Mouse (Mus musculus): ENCODE data around the gene Kank3. TPM values are rescaled to one million over a fixed set of nuclear protein-coding genes. Genes with fewer than 3 reads are reported as not detected.

Kank3 gene
- polyA plus RNA-seq, 1 experiment from 2014 or later = 17.1 TPM

DNA sequence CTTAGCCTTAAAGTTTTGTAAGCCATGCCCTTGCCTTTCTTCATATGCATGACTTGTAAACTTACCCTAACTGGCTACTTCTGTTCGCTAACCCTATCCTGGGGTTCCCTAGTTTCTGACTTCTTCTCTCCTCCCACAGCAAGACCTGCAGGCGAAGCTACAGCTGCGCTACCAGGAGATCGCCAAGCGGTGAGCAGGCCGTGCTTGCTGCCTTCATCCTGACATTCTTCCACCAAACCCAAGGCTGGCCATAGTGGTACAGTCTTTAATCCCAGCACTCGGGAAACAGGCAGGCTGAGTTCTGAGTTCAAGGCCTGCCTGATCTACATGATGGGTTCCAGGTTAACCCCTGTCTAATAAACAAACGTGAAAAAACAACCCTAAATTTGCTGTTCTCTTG, 15.1 kb downstream of the Kank3 start:
- peak overlapping the region; percentile 65 for H3K4me2 ChIP-seq (replicated peaks; ENCODE audit: low read depth)
- no peaks in the 10 kb centered on the region for H3K9me3 ChIP-seq (ENCODE audit: control insufficient read depth, low read length)
- no peak for TF ChIP-seq EP300 (optimal IDR thresholded peaks at IDR 0.05)
- TF ChIP-seq CTCF (IDR thresholded peaks at IDR 0.05; ENCODE audit: low read depth) = no peak
- no peak overlapping the region for H3K9ac ChIP-seq (ENCODE audit: low read length)
- H3K4me1 ChIP-seq (replicated peaks; ENCODE audit: control insufficient read depth, insufficient read depth) = peaks cover 5% of the 10 kb centered on the region; the same call in 1 of the 2 replicates
- peak overlapping the region; percentile 91; the same call in 1 of the 2 replicates for H3K27ac ChIP-seq (replicated peaks)
- ATAC-seq (ENCODE audit: low FRiP score, low TSS enrichment) (no peak), DNase-seq (ENCODE audit: low spot score) (no peak)
- 82% methylated on average over 8 of the region's 8 CpGs for WGBS
- H3K4me3 ChIP-seq (ENCODE audit: low read depth, low read length) = peak overlapping the region; percentile 69
- no peaks in the 10 kb centered on the region for H3K27me3 ChIP-seq (ENCODE audit: control insufficient read depth, insufficient read depth, low read length)
- H3K36me3 ChIP-seq (ENCODE audit: control insufficient read depth, insufficient read depth, low read length) = peaks cover 11% of the 10 kb centered on the region

DNA sequence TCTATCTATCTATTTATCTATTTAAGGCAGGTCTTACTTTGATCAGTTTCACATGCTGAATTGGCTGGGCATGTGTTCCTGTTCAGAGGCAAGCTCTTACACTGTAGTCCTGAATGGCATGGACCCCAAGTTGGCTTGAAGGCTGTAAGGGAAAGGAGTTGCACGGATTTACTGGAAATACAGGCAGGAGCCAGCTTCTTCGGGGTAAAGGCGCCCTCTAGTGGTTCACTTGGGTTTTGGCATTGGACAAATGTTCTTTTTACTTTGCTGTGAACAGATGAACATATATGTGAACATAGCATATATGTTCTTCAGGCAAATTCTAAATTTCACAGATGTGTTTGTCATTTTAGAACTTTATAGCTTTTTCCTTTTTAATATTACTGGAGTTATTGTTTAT, 16.5 kb downstream of the Kank3 start:
- no peaks in the 10 kb centered on the region for H3K27me3 ChIP-seq (ENCODE audit: control insufficient read depth, insufficient read depth, low read length)
- ATAC-seq (ENCODE audit: low FRiP score, low TSS enrichment) = no peak
- no peak overlapping the region for H3K4me2 ChIP-seq (replicated peaks; ENCODE audit: low read depth)
- under 1% methylated on average over 3 of the region's 3 CpGs for WGBS
- no peak overlapping the region for H3K9ac ChIP-seq (ENCODE audit: low read length)
- no peak overlapping the region for H3K27ac ChIP-seq (replicated peaks)
- no peak overlapping the region for H3K4me3 ChIP-seq (ENCODE audit: low read depth, low read length)
- peaks cover 14% of the 10 kb centered on the region for H3K36me3 ChIP-seq (ENCODE audit: control insufficient read depth, insufficient read depth, low read length)
- DNase-seq (ENCODE audit: low spot score) = peak; percentile 77
- no peaks in the 10 kb centered on the region for H3K9me3 ChIP-seq (ENCODE audit: control insufficient read depth, low read length)
- H3K4me1 ChIP-seq (replicated peaks; ENCODE audit: control insufficient read depth, insufficient read depth) = peaks cover 5% of the 10 kb centered on the region; the same call in 1 of the 2 replicates
- TF ChIP-seq CTCF (IDR thresholded peaks at IDR 0.05; ENCODE audit: low read depth) (peak; percentile 95), EP300 (optimal IDR thresholded peaks at IDR 0.05) (no peak)

DNA sequence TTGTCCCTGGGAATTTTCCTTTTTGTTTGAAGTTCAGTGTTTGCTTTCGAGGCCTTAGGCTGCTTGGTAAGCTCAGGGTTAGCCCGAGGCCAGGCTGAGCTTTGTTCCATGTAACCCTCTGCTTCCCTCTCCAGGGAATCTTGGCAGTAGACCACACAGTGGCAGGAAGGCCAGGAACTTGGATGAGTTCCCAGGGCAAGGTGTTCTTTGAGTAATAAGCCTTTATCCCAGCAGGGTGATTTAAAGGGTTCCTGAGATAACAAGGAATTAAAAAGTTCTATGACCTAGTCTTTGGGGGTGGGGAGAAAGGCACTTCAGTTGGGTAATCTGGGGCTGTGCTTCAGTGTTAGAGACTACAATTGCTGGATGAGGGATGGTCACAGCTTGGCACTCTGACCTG, 18.6 kb downstream of the Kank3 start:
- no peaks in the 10 kb centered on the region for H3K4me1 ChIP-seq (replicated peaks; ENCODE audit: control insufficient read depth, insufficient read depth)
- WGBS = 34% methylated on average over 2 of the region's 2 CpGs
- peak; percentile 76 for TF ChIP-seq EP300 (optimal IDR thresholded peaks at IDR 0.05)
- TF ChIP-seq CTCF (IDR thresholded peaks at IDR 0.05; ENCODE audit: low read depth) = no peak
- H3K9ac ChIP-seq (ENCODE audit: low read length) = no peak overlapping the region
- ATAC-seq (ENCODE audit: low FRiP score, low TSS enrichment) = peak; percentile 74
- H3K27ac ChIP-seq (replicated peaks) = peak overlapping the region; percentile 31; the same call in 1 of the 2 replicates
- no peaks in the 10 kb centered on the region for H3K27me3 ChIP-seq (ENCODE audit: control insufficient read depth, insufficient read depth, low read length)
- peaks cover 8% of the 10 kb centered on the region for H3K36me3 ChIP-seq (ENCODE audit: control insufficient read depth, insufficient read depth, low read length)
- H3K9me3 ChIP-seq (ENCODE audit: control insufficient read depth, low read length) = no peaks in the 10 kb centered on the region
- H3K4me3 ChIP-seq (ENCODE audit: low read depth, low read length) = no peak overlapping the region
- H3K4me2 ChIP-seq (replicated peaks; ENCODE audit: low read depth) = no peak overlapping the region
- DNase-seq (ENCODE audit: low spot score) = peak; percentile 87

DNA sequence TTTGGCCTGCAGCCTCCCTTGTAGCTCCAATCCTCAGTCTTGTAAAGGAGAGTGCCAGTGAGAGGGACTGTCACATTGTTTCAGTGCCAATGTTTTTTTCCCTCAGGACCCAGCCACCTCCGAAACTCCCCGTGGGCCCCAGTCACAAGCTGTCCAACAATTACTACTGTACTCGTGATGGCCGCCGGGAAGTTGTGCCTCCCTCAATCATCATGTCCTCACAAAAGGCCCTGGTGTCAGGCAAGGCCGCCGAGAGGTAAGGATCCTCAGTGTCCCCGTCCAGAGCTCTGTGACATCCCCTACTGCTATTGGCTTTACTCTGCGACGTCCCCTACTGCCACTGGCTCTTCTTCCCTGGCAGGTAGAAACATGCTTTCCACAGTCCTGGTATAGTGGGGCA, 19.2 kb downstream of the Kank3 start:
- TF ChIP-seq CTCF (IDR thresholded peaks at IDR 0.05; ENCODE audit: low read depth) (no peak), EP300 (optimal IDR thresholded peaks at IDR 0.05) (no peak)
- peak overlapping the region; percentile 31 for H3K27ac ChIP-seq (replicated peaks)

DNA sequence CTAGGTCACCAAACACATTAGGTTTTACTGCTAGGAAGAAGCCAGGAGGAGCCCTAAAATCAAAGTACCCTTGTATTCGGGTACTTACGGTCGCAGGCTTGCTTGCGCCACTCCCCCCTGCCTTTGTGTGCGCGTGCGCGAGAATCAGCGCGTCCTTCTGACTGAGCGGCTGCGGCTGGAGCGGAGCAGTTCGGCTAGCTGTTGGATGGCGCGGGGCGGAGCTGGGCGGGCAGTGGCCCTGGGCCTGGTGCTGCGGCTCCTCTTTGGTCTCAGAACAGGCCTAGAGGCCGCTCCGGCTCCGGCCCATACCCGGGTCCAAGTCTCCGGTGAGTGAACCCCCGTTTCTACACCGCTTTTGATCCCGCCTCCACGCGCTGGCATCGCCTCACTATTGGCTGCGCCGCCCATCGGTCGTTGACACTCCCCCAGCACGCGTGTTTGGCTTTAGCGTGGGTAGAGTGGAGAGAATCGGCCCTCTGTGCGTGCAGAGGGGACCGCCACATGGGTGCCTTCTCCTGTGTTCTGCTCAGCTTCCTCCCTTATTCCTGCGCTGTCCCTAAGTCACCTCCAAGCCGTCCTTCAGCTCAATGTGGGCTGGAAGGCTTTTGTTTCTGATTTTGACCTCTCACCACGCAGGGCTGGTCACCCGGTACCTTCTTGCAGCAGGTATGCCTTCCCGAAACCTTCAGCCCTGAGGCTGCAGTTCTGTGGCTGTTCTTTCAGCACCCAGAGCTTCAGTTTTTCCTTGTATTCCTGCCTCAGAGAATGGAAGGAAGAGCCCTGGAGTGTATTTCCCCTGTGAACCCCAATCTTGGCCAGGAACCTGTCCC, 32.9 kb downstream of the Kank3 start, which contains the start of gene Cd320:
TSS of gene Cd320 (plus strand) at position 126 of the 830 bp plus-strand sequence.
- Histone ChIP-seq H3K9ac (ENCODE audit: low read length) (peak within 1 kb of the TSS; percentile 67), H3K27me3 (ENCODE audit: control insufficient read depth, insufficient read depth, low read length) (no peaks in the 10 kb centered on the region), H3K27ac (replicated peaks) (no peak within 1 kb of the TSS), H3K9me3 (ENCODE audit: control insufficient read depth, low read length) (no peaks in the 10 kb centered on the region), H3K4me2 (replicated peaks; ENCODE audit: low read depth) (peak within 1 kb of the TSS; percentile 96), H3K36me3 (ENCODE audit: control insufficient read depth, insufficient read depth, low read length) (peaks cover 2% of the 10 kb centered on the region; the same call in 1 of the 2 replicates), H3K4me1 (replicated peaks; ENCODE audit: control insufficient read depth, insufficient read depth) (no peaks in the 10 kb centered on the region), H3K4me3 (ENCODE audit: low read depth, low read length) (peak within 1 kb of the TSS; percentile 82)
- DNase-seq (ENCODE audit: low spot score) = peak; percentile 92
- 0% methylated on average over 44 of the region's 45 CpGs for WGBS
- ATAC-seq (ENCODE audit: low FRiP score, low TSS enrichment) = peak; percentile 92
- TF ChIP-seq CTCF (IDR thresholded peaks at IDR 0.05; ENCODE audit: low read depth) (peak; percentile 45; the same call in 1 of the 2 replicates), EP300 (optimal IDR thresholded peaks at IDR 0.05) (no peak)

More for the DNA sequence above, 19.2 kb downstream of the Kank3 start:
- no peaks in the 10 kb centered on the region for H3K4me1 ChIP-seq (replicated peaks; ENCODE audit: control insufficient read depth, insufficient read depth)
- peaks cover 8% of the 10 kb centered on the region for H3K36me3 ChIP-seq (ENCODE audit: control insufficient read depth, insufficient read depth, low read length)
- 80% methylated on average over 10 of the region's 10 CpGs for WGBS
- no peaks in the 10 kb centered on the region for H3K9me3 ChIP-seq (ENCODE audit: control insufficient read depth, low read length)
- no peak for ATAC-seq (ENCODE audit: low FRiP score, low TSS enrichment)
- H3K4me2 ChIP-seq (replicated peaks; ENCODE audit: low read depth) = no peak overlapping the region
- no peak overlapping the region for H3K9ac ChIP-seq (ENCODE audit: low read length)
- H3K27me3 ChIP-seq (ENCODE audit: control insufficient read depth, insufficient read depth, low read length) = no peaks in the 10 kb centered on the region
- DNase-seq (ENCODE audit: low spot score) = no peak
- H3K4me3 ChIP-seq (ENCODE audit: low read depth, low read length) = no peak overlapping the region

DNA sequence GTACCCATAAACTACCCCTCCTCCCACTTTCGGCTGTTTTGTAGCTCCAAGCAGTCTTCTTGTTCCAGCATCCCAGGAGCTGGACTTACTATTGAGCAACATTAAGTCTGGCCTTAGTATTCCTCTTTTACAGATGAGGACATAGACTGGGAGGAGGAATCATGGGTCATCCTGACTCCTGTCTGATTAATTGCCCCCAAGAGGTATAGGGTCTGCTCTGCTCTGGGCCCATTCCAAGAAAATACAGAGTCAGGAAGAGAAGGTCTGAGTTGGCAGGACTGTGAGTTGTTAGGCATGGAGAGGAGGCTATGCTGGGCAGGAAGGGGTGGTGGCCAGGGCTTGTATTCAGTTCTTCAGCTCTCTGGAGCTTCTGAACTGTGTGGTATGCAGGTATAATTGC, 33.9 kb downstream of the Kank3 start:
- no peak for TF ChIP-seq CTCF (IDR thresholded peaks at IDR 0.05; ENCODE audit: low read depth)
- TF ChIP-seq EP300 (optimal IDR thresholded peaks at IDR 0.05) = no peak
- H3K4me2 ChIP-seq (replicated peaks; ENCODE audit: low read depth) = no peak overlapping the region
- no peak for ATAC-seq (ENCODE audit: low FRiP score, low TSS enrichment)
- DNase-seq (ENCODE audit: low spot score) = no peak
- no peaks in the 10 kb centered on the region for H3K4me1 ChIP-seq (replicated peaks; ENCODE audit: control insufficient read depth, insufficient read depth)
- no peak overlapping the region for H3K9ac ChIP-seq (ENCODE audit: low read length)
- H3K4me3 ChIP-seq (ENCODE audit: low read depth, low read length) = no peak overlapping the region
- H3K27ac ChIP-seq (replicated peaks) = no peak overlapping the region
- H3K36me3 ChIP-seq (ENCODE audit: control insufficient read depth, insufficient read depth, low read length) = peaks cover 3% of the 10 kb centered on the region; the same call in 1 of the 2 replicates
- no peaks in the 10 kb centered on the region for H3K27me3 ChIP-seq (ENCODE audit: control insufficient read depth, insufficient read depth, low read length)
- WGBS = 67% methylated on average over 1 of the region's 1 CpGs
- H3K9me3 ChIP-seq (ENCODE audit: control insufficient read depth, low read length) = no peaks in the 10 kb centered on the region
